17 mouse cellular contexts compared by ENCODE assay signal in genomic region chr13:60672287-60672686, GRCm38 (mm10).
DNase-seq lines count a peak whose midpoint lies in the region; ATAC-seq and TF ChIP-seq lines count a peak whose summit lies in the region.
"Had no signal": no experiment of that assay in that cellular context is flagged by ENCODE, and none has a peak within 500 bp of the region (broad histone marks: within the 10 kb centered on the region; RNA-seq: fewer than 3 reads in every experiment).

No protein-coding gene starts in this region.

- ATAC-seq in heart, postnatal 0 days (ENCODE audit: insufficient read depth, low read depth), result no peak
- no peak for ATAC-seq in heart, embryonic 11.5 days (replicated peaks; ENCODE audit: insufficient number of reproducible peaks, low FRiP score, low TSS enrichment)
- ATAC-seq in lung, embryonic 14.5 days (ENCODE audit: insufficient read depth), result peak; percentile 40
- ATAC-seq in liver, embryonic 13.5 days (ENCODE audit: low read depth), result 0 out of 2 replicates have a peak, but pooled peaks have one; percentile 1
- no peak for ATAC-seq in stomach, embryonic 16.5 days (ENCODE audit: insufficient read depth, low FRiP score)
- no peak for ATAC-seq in megakaryocyte-erythroid progenitor cell, adult 5-6 weeks (replicated peaks; ENCODE audit: low FRiP score, low TSS enrichment, poor library complexity, severe bottlenecking)
- ATAC-seq: forebrain, embryonic 15.5 days; midbrain, embryonic 13.5 days; Patski had no signal

- WGBS in heart, postnatal 0 days, result 50% methylated on average over 8 of the region's 8 CpGs
- 33% methylated on average over 8 of the region's 8 CpGs for WGBS in heart, embryonic 11.5 days (ENCODE audit: insufficient replicate concordance)
- 50% methylated on average over 8 of the region's 8 CpGs for WGBS in lung, embryonic 14.5 days
- WGBS in liver, embryonic 13.5 days (ENCODE audit: insufficient replicate concordance), result 49% methylated on average over 8 of the region's 8 CpGs
- WGBS in stomach, embryonic 16.5 days, result 48% methylated on average over 8 of the region's 8 CpGs

- no peak overlapping the region for H3K4me3 ChIP-seq in heart, postnatal 0 days (ENCODE audit: low read depth, low read length)
- H3K4me3 ChIP-seq in heart, embryonic 11.5 days (ENCODE audit: low read depth, low read length), result no peak overlapping the region
- H3K4me3 ChIP-seq in lung, embryonic 14.5 days (ENCODE audit: low read depth, low read length), result no peak overlapping the region
- peak overlapping the region; percentile 43; the same call in 1 of the 2 replicates for H3K4me3 ChIP-seq in liver, embryonic 13.5 days (replicated peaks)
- H3K4me3 ChIP-seq in stomach, embryonic 16.5 days (replicated peaks; ENCODE audit: low read length), result no peak overlapping the region
- H3K4me3 ChIP-seq: embryonic facial prominence, embryonic 10.5 days; forebrain, embryonic 15.5 days; heart, adult 2 months; midbrain, embryonic 13.5 days had no signal

- no peaks in the 10 kb centered on the region for H3K27me3 ChIP-seq in heart, postnatal 0 days (ENCODE audit: control insufficient read depth, insufficient read depth, low read length)
- H3K27me3 ChIP-seq in heart, embryonic 11.5 days (ENCODE audit: control insufficient read depth, insufficient read depth, low read length), result no peaks in the 10 kb centered on the region
- H3K27me3 ChIP-seq in lung, embryonic 14.5 days (ENCODE audit: insufficient read depth, low read length), result no peaks in the 10 kb centered on the region
- H3K27me3 ChIP-seq in liver, embryonic 13.5 days, result no peaks in the 10 kb centered on the region
- H3K27me3 ChIP-seq in stomach, embryonic 16.5 days (ENCODE audit: control insufficient read depth, insufficient read depth, low read length), result no peaks in the 10 kb centered on the region
- H3K27me3 ChIP-seq: forebrain, embryonic 15.5 days; midbrain, embryonic 13.5 days; Patski had no signal

- H3K27ac ChIP-seq in heart, postnatal 0 days (ENCODE audit: low read depth), result 0 out of 2 replicates have a peak overlapping the region, but pooled peaks have one; percentile 15
- no peak overlapping the region for H3K27ac ChIP-seq in heart, embryonic 11.5 days (ENCODE audit: low read depth, low read length)
- 0 out of 2 replicates have a peak overlapping the region, but pooled peaks have one; percentile 25 for H3K27ac ChIP-seq in lung, embryonic 14.5 days (ENCODE audit: low read depth)
- H3K27ac ChIP-seq in liver, embryonic 13.5 days, result peak overlapping the region; percentile 84
- H3K27ac ChIP-seq in stomach, embryonic 16.5 days (ENCODE audit: low read length), result peak overlapping the region; percentile 42; the same call in 1 of the 2 replicates
- H3K27ac ChIP-seq: embryonic facial prominence, embryonic 10.5 days; forebrain, embryonic 15.5 days; heart, adult 2 months; midbrain, embryonic 13.5 days had no signal

- H3K9ac ChIP-seq in heart, postnatal 0 days (replicated peaks; ENCODE audit: low read depth, low read length), result no peak overlapping the region
- no peak overlapping the region for H3K9ac ChIP-seq in heart, embryonic 11.5 days (ENCODE audit: low read depth, low read length)
- H3K9ac ChIP-seq in lung, embryonic 14.5 days, result no peak overlapping the region
- 0 out of 2 replicates have a peak overlapping the region, but pooled peaks have one; percentile 17 for H3K9ac ChIP-seq in liver, embryonic 13.5 days
- H3K9ac ChIP-seq in stomach, embryonic 16.5 days (ENCODE audit: low read length), result no peak overlapping the region
- H3K9ac ChIP-seq: forebrain, embryonic 15.5 days; midbrain, embryonic 13.5 days had no signal

- no peak for TF ChIP-seq CTCF in heart, postnatal 0 days (IDR thresholded peaks at IDR 0.05; ENCODE audit: low read depth)
- TF ChIP-seq CTCF in lung, embryonic 14.5 days (IDR thresholded peaks at IDR 0.05; ENCODE audit: low read depth), result no peak

- peaks cover 37% of the 10 kb centered on the region for H3K4me1 ChIP-seq in heart, postnatal 0 days (ENCODE audit: control insufficient read depth, insufficient read depth)
- H3K4me1 ChIP-seq in heart, embryonic 11.5 days (ENCODE audit: control insufficient read depth, insufficient read depth, low read length), result peaks cover 42% of the 10 kb centered on the region
- peaks cover 14% of the 10 kb centered on the region for H3K4me1 ChIP-seq in lung, embryonic 14.5 days (ENCODE audit: insufficient read depth)
- peaks cover 77% of the 10 kb centered on the region for H3K4me1 ChIP-seq in liver, embryonic 13.5 days (replicated peaks)
- H3K4me1 ChIP-seq in stomach, embryonic 16.5 days (ENCODE audit: control insufficient read depth, insufficient read depth, low read length), result peaks cover 25% of the 10 kb centered on the region

- DNase-seq in heart, postnatal 0 days (ENCODE audit: low spot score), result no peak
- DNase-seq in lung, embryonic 14.5 days, result no peak
- DNase-seq in lung, postnatal 10 days, result no peak
- no peak for DNase-seq in liver, embryonic 13.5 days
- DNase-seq in retina, postnatal 1 day, result no peak
- DNase-seq: cerebellum, adult 11 months; cerebellum, postnatal 25 days; kidney, postnatal 4 days; thymus, postnatal 4 days had no signal

- H3K9me3 ChIP-seq in heart, postnatal 0 days (replicated peaks; ENCODE audit: control insufficient read depth, low read length), result no peaks in the 10 kb centered on the region
- no peaks in the 10 kb centered on the region for H3K9me3 ChIP-seq in heart, embryonic 11.5 days (replicated peaks; ENCODE audit: control insufficient read depth, low read length)
- H3K9me3 ChIP-seq in lung, embryonic 14.5 days (ENCODE audit: low read depth, low read length), result no peaks in the 10 kb centered on the region
- H3K9me3 ChIP-seq in liver, embryonic 13.5 days (replicated peaks), result no peaks in the 10 kb centered on the region
- no peaks in the 10 kb centered on the region for H3K9me3 ChIP-seq in stomach, embryonic 16.5 days (replicated peaks; ENCODE audit: control insufficient read depth, low read length)
- H3K9me3 ChIP-seq: embryonic facial prominence, embryonic 10.5 days; forebrain, embryonic 15.5 days; midbrain, embryonic 13.5 days had no signal

- no peak for TF ChIP-seq EP300 in heart, postnatal 0 days (IDR thresholded peaks at IDR 0.05; ENCODE audit: low read depth)

- H3K4me2 ChIP-seq in heart, postnatal 0 days (ENCODE audit: low read depth, low read length), result no peak overlapping the region
- H3K4me2 ChIP-seq in heart, embryonic 11.5 days, result no peak overlapping the region
- H3K4me2 ChIP-seq in lung, embryonic 14.5 days, result no peak overlapping the region
- peak overlapping the region; percentile 61 for H3K4me2 ChIP-seq in liver, embryonic 13.5 days
- H3K4me2 ChIP-seq in stomach, embryonic 16.5 days (ENCODE audit: low read depth, low read length), result no peak overlapping the region
- H3K4me2 ChIP-seq: forebrain, embryonic 15.5 days; midbrain, embryonic 13.5 days had no signal

- no peaks in the 10 kb centered on the region for H3K36me3 ChIP-seq in heart, postnatal 0 days (replicated peaks; ENCODE audit: control insufficient read depth, insufficient read depth, low read length)
- H3K36me3 ChIP-seq in heart, embryonic 11.5 days (ENCODE audit: control insufficient read depth, insufficient read depth, low read length), result no peaks in the 10 kb centered on the region; the same call in 1 of the 2 replicates
- no peaks in the 10 kb centered on the region for H3K36me3 ChIP-seq in lung, embryonic 14.5 days (ENCODE audit: insufficient read depth)
- H3K36me3 ChIP-seq in liver, embryonic 13.5 days, result no peaks in the 10 kb centered on the region
- no peaks in the 10 kb centered on the region for H3K36me3 ChIP-seq in stomach, embryonic 16.5 days (ENCODE audit: control insufficient read depth, insufficient read depth, low read length)
- H3K36me3 ChIP-seq: forebrain, embryonic 15.5 days; midbrain, embryonic 13.5 days had no signal

Comparison
In these comparisons a context has a peak if more than half of its experiments do, and no peak if none do; other contexts are left out.
1. ATAC-seq: peak in lung, embryonic 14.5 days (single experiment) and liver, embryonic 13.5 days (single experiment); none in heart, postnatal 0 days (single experiment), heart, embryonic 11.5 days (single experiment), stomach, embryonic 16.5 days (single experiment) and megakaryocyte-erythroid progenitor cell, adult 5-6 weeks (single experiment).